Mouse (Mus musculus) kidney, postnatal 36 days (tissue): ENCODE results near the gene Olfr1380.
"Not testable (repeated sequence)": the region's sequence is repeated elsewhere in the genome, so short reads cannot be mapped to it uniquely, and the experiment has no call there.

Source experiments
- DNase-seq, 2 experiments: peaks; one replicate each; pipeline ENCODE4 v3.0.0; 2021 to 2022; ENCODE audit warnings: mixed read lengths in 2 of 2

Olfr1380 gene

DNA sequence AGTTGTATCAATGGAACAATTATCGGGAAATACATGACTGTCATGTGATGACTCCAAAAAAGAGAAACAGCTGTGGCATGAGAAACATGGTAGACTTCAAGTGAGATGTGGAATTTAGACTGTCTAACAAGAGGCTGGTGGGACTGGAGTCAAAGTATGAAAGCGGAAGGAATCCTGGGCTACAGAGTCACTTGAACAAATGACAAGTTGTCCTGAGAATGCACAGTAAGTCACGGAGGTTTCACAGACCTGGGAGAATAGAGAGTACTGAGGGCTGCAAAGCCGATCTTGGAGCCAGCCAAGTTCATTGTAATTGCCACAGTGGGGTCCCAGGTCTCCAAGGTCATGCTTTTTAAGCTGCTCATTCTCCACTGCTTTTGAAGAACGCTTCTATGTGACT, at the start of gene Olfr1380:
TSS of gene Olfr1380 (plus strand) at position 301 of the 400 bp plus-strand sequence.
- DNase-seq: not testable (repeated sequence)

DNA sequence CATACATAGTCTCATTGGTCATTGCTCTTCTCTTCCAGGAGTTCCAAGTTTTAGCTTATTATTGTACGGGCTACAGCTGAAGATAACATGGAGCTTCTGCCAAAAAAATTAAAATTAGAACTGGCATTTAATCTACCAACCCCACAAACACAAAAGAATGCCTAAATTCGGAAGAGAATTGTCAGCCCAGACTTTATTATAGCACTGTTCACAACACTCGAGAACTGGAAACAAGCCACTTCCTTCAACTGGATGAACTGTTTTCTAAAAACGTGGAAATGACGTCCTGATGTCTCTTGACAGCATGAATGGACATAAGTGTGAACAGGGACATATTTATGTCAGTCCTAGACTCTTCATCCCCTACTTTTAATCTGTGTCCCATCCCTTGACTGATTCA, 38.6 kb upstream of the Olfr1380 start:
- no peak for DNase-seq

DNA sequence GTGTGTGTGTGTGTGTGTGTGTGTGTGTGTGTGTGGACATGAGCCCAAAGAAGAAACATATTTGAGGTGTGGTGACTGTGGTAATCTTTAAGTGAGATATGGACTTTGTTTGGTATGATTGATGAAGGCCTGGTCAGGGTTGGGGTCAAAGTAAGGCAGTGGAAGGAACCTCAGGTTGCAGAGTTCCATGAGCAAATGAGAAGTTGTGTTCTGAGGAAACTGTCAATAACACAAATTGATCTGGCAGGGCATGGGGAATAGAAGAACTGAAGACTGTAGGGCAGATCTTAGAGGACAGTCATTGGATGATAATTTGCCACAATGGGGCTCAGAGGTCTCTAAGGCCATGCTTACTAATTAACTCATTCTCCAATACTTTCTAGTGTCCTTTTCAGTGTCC, 37.3 kb upstream of the Olfr1380 start, which contains the start of gene Olfr1383:
TSS of gene Olfr1383 (plus strand) at position 301 of the 400 bp plus-strand sequence.
- no peak for DNase-seq

DNA sequence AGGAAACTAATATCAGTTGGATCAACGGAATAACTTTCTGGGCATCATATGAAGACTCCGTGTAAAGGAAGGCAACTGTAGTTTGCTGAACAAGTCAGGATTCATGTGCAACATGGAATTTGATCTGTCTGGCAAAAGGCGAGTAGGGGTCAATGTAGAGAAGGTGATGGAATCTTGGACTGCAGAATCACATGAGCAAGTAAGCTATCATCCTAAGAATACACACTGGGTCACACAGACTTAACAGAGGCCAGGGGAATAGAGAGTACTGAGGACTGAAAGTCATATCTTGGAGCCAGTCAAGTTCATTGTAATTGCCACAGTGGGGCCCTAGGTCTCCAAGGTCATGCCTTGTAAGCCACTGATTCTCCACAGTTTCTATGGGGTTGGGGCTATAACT, 28.7 kb upstream of the Olfr1380 start, which contains the start of gene Olfr1382:
TSS of gene Olfr1382 (plus strand) at position 301 of the 400 bp plus-strand sequence.
- no peak for DNase-seq

DNA sequence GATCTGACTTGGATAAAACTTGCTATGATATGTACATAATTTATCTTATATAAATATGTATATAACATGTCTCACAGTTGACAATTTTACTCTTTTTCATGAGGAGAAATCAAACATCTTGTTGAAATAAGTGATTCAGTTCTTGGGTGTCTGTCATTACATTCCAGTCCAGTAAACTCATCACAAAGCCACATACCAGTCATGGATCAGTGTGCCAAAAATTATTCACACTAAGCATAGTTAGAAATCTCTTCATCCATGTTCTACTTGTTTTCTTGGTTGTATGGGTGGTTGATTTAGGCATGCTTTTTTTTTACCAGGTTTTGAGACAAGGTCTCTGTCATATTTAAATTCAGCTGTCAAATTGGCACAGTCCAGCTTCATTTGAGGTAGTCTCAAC, 23.9 kb upstream of the Olfr1380 start:
- DNase-seq: no peak

DNA sequence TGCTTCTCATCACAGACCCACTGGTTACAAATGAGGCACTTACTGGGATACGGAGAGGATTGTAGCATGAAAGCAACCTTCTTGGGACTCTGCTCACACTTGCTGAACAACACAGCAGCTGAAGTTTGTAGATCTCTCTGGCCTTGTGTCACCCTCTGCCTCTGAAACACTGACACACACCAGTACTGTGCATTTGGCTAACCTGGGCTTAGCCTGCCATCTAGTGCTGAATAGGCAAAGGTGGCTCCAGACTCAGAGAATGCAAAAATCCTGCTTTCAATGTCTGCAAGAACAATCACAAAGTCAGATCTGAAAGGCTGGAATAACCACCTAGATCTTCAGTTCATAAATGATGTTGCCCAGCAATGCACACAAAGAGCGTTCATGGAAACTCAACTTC, 20.0 kb upstream of the Olfr1380 start:
- peak in 1 of 2 experiments; percentile 5 for DNase-seq

DNA sequence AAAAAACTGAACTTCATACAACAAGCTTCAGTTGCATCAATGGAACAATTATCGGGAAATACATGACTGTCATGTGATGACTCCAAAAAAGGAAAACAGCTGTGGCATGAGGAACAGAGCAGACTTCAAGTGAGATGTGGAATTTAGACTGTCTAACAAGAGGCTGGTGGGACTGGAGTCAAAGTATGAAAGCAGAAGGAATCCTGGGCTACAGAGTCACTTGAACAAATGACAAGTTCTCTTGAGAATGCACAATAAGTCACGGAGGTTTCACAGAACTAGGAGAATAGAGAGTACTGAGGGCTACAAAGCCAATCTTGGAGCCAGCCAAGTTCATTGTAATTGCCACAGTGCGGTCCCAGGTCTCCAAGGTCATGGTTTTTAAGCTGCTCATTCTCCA, 13.5 kb upstream of the Olfr1380 start, which contains the start of gene Olfr1381:
TSS of gene Olfr1381 (plus strand) at position 301 of the 400 bp plus-strand sequence.
- not testable (repeated sequence) for DNase-seq

DNA sequence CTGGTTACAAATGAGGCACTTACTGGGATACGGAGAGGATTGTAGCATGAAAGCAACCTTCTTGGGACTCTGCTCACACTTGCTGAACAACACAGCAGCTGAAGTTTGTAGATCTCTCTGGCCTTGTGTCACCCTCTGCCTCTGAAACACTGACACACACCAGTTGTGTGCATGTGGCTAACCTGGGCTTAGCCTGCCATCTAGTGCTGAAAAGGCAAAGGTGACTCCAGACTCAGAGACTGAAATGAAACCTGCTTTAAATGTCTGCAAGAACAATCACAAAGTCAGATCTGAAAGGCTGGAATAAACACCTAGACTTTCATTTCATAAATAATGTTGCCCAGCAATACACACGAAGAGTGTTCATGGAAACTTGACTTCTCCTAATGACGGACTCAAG, 2.6 kb upstream of the Olfr1380 start:
- peak in 1 of 2 experiments; percentile 19 for DNase-seq

DNA sequence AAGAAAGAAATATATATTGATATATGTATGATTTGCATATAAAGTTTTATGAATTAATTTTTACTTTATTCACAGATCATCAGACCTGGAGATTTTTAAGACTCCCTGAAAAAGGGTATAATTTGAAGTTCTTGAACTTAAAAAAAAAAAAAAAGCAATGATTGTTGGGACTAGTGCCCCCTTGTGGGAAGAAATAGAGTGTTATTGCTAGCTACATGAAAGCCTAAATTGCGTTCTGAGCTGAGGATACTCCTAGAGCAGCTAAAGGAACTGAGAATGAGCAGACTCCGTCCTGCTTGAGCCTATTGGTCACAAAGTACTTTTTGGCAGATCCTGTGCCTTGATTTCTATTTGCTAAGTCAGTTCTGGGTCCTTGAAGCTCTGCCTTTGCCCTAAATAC, 18.4 kb downstream of the Olfr1380 start:
- peak in 1 of 2 experiments; percentile 1 for DNase-seq

DNA sequence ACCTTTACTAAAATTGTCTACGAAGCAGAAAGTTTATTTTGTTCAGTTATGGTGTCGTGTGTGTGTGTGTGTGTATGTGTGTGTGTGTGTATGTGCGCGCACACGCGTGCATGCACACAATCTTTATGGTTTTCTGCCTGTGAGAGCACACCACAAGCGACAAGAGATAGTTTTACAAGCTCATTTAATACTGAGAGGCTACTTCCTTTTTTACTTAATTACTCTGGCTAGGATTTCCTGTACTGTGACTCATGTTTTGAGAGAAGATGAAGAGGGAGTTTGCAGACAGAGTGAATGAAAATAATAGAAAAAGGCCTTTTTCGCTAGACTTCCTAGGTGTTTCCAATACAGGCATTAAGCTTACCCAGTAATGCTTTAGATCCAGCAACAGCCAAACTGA, 23.8 kb downstream of the Olfr1380 start:
- DNase-seq: not testable (repeated sequence)

DNA sequence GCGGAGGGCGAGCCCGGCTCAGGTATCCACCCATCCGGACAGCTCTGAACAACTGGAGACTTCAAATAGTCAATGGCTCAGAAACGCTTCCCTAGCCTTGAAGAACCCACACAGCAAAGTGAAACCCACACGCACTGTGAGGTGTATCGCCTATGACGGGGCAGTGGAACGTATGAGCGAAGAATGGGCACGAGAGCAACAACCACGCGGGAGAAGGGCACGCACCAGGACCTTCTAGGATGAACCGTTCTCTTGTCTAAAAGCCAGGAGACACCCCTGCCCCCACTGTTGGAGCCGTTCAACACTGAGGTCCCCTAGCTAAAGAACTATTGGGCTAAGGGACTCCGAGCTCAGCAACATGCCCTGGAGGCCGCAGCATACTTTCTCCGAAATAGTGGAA, 33.5 kb downstream of the Olfr1380 start:
- no peak for DNase-seq

DNA sequence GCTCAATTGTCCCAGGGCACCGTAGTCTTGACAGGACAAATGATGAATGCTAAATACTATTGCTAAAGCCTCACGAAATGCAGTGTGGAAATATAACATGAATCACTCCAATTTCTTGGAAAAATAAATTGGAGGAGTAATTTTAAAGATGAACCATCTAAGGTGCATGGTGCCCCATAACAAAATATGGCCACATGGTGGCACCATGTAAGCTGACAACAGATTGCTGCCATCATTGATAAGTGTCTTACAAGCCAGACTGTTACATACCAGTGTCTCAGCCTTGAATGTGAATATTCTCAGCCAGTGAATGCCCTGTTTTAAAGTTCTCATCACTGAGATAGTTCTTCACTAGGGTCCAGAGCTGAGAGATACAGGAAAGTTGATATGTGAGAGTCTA, 40.5 kb downstream of the Olfr1380 start:
- DNase-seq: peak in 1 of 2 experiments; percentile 16

DNA sequence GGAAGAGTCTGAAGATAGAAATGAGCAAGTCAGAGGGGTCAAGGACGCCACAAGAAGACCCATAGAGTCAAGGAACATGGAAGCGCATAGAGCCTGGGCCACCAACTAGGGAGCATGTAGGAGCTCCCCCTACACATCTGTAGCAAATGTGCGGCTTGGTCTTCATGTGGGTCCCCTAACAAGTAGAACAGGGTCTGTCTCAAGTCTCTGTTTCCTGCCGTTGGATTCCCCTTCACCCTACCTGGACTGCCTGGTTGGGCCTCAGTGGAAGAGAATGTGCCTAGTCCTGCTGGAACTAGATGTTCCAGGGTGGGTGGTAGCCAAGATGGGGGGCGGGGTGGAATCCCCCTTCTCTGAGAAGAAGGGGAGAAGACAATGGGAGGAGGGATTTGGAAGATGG, 51.6 kb downstream of the Olfr1380 start:
- not testable (repeated sequence) for DNase-seq

DNA sequence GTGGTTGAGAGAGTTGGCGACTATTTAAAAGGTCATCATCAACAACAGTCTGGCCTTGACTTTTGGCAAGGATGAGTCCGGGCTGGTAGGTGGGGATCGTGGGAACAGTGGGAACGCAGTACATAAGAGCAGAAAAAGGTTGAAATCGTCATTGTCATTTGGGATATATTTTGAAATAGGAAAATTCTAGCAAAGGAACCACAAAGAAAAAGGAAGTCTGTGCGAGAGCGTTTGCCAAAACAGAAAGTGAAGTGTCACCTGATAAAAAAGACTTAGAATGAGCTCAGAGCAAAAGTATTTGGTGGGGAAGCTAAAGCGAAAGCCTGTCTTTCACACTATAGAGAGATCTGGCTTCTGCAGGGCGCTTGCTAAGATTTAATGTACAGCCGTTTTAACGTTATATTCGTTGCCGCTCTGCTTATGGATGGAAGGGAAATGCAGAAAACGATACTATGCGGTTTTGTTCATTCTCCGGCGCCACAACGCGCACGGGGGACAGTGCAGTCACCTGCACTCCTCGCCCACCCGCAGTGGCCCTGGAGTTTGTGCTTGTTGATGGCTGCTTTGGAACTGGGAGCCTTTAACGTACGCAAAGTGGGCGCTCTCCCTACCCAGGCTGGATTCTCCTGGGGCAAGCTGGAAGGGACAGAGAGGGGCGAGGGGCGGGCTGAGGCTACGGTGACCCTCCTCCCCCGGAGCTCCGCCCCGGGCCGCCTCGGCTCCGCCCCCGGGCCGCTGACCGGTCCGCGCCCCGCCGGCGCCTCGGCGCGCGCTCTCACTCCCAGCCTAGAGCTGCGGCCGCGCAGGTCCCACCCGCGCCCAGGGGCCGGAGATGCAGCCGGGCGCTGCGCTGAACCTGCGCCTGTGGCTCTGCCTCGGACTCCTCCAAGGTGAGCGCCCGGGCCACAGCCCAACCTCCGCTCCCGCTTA, 52.5 kb downstream of the Olfr1380 start, which contains the start of gene Flt4:
TSS of gene Flt4 (plus strand) at position 326 of the 930 bp plus-strand sequence.
- peak; percentile 32 to 65 for DNase-seq

DNA sequence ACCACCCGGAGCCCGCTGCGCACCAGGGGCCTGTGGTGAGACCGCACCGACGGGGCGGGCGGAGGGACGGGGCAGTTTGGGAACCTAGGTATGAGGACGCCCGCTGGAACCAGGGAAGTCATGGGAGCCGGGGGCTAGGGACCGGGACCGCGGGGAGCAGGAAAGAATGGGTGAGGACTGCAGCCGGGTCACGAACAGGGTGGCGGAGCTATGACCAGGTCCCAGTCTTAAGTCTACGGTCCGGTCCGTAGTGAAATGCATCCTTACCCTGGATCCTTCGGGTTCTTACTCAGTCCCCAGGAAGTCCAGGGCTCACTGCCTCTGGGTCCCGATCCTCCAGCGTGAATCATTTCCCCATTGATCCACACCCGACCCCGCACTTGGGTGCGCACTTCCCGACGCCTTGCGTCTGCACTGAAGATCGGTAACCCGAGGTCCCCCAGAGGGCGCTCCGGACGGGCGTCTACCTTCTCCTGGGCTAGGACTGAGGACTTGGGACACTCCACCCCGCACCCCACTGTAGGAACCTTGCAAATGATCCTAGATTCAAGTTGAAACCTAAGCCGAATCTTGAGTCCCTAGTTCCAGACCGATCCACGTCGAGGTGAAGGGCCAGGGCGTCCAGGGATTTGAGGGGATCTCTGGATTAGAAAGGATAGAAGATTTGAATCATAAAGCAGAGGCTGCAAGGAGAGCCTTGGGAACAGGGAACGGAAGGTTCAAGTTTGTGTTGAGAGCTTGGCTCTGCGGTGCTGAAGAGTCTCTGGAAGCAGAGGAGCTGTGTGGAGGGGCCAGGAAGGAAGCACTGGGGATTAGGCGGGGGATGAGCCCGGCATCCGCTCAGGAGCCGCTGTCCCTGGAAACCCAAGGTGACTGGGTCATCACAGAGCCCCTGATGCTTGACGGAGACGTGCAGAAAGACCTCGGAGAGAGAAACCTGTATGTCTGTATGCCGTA, 53.5 kb downstream of the Olfr1380 start:
- peak; percentile 49 to 78 for DNase-seq

DNA sequence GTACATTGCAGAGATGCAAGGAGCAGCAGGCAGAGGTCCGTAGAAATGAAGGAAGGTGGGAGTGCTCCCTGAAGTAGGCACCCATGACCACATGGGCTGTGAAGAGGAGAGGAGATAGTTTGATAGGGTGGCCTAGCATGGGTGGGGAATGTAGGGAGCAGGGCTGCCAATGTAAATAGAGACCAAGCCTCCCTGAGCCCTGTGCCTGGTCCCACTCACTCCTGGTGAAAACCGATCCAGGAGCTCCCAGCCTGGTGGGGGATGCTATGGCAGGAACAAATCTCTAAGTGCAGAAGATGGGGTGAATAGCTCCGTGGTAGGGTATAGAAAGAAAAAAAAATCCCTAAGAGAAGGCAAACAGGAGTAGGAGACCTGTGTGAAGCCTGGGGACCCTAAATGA, 54.7 kb downstream of the Olfr1380 start:
- DNase-seq: not testable (repeated sequence)

DNA sequence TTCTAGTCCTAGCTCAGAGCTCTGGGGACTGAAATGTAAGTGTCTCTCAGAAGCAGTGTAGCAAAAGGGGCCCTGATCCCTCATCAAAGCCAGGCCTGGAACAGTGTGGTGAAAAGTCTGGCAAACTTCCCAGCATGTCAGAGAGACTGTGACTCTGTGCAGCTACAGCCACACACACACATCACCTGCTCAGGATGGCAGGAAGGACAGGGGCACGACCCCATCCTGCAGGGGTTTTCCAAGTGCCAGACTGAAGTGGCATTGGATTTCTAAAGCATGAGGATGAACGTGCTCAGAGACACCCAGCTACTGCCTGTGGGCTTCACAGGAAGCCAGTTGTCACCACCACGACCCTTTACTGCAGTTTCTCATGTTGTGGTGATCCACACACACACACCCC, 55.5 kb downstream of the Olfr1380 start:
- DNase-seq: no peak

DNA sequence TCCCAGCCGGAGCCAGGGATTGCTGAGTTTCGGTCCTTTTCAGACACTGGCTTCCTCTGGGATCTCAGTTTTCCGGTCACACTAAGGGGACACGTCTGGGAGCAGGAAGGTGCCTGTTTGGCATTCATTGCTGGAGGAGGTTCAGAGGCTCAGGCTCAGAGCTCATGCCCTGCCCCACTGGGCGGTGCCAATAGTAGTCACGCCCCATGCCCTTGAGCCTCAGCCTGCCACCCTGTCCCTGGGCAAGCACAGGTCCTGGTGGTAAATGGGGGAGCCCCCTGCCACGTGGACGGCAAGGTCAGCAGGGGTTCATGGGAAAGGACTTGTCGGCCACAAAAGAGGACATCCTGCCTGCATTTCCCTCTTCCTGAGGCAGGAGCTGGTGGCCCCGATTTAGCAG, 56.7 kb downstream of the Olfr1380 start:
- peak; percentile 73 to 75 for DNase-seq
